Mouse (Mus musculus): Measurements from ENCODE around the gene Hist2h4.
"Not testable (repeated sequence)": the region's sequence is repeated elsewhere in the genome, so short reads cannot be mapped to it uniquely, and the experiment has no call there.

The Hist2h4 gene

GRCm38 (mm10) chr3:96269511-96270474, 6.7 kb upstream of the Hist2h4 start, which contains the start of gene Hist2h2bb:
Gene Hist2h2bb, plus strand, starts transcription at chr3:96269752.
- DNase-seq (ENCODE audit: extremely low read depth, low read depth, low spot score) = no peak

- DNase-seq (ENCODE audit: extremely low read depth, low read depth, low spot score) = not testable (repeated sequence)
These were observed 5.8 kb upstream of the Hist2h4 start for GRCm38 (mm10) chr3:96268776-96269378.

DNA sequence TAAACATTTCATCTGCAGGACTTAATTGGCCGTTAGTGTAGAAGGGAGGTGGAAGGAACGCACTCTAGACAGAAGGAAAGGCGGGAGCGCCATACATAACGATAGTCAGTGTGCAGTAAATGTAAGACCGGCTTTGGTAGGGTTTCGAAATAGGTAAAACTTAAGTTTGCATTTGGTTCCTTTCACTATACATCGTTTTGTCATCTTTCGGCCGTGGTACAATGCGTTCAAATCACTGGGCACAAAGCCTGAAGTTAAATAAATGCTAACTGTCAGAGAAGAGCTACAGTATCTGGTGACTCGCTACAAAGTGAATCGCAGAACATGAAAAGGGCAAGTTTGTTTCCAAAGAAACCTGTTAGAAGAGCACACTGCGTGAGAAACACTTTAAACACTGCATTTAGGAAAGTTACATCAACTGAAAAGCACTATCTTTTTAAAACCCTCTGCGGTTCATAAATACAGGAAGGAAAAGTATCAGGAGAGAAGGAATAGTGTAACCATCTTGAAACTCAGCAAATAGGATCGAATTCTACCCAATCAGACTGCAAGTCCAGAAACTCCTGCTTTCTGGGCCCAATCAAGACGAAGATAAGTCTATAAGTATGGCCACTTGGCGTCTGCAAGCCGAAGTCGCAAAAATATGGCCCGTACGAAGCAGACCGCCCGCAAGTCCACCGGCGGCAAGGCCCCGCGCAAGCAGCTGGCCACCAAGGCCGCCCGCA, 5.1 kb upstream of the Hist2h4 start, which contains the start of gene Hist2h3b:
Hist2h3b (plus strand) TSS at position 604 of the 725 bp plus-strand sequence.
- DNase-seq (ENCODE audit: extremely low read depth, low read depth, low spot score) = no peak

DNA sequence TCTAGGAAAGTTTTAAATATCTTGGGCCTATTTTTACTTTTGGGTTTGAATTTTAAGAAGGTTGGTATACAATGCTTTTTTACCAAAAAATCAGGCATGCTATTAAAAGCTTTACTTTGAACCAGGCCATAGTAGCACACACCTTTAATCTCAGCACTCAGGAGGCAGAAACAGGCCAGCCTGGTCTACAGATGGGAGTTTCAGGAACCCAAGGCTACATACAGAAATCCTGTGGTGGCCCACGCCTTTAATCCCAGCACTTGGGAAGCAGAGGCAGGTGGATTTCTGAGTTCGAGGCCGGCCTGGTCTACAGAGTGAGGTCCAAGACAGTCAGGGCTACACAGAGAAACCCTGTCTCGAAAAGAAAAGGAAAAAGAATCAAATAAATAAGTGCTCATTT, 4.4 kb upstream of the Hist2h4 start:
- no peak for DNase-seq (ENCODE audit: extremely low read depth, low read depth, low spot score)

DNA sequence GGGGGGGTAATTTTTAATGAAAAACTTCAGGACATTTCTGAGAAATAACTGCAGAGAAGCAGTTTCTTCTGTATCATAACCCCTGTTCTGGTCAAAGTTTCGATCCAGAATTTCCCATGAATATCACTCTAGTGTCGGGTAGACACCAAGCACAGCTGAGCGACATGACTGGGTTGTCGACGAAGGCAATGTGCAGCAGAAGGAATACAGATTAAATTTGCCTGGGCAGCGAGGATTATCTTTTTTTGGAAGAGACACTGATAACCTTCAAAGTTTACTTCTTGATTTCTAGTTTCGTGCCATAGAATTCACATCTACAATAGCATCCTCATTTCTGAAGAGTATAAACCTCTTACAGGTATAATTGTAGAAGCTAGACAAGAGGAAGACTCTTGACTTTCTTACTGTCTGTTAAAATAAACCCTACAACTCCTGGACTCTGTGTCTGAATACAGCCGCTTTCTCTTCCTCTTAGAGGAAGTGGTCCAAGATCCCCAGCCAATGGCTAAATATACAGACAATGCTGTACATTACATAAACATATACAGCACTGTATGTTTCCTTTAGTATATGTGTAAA, 3.1 kb upstream of the Hist2h4 start:
- no peak for DNase-seq (ENCODE audit: extremely low read depth, low read depth, low spot score)

- no peak for DNase-seq (ENCODE audit: extremely low read depth, low read depth, low spot score)
These were observed 1.4 kb upstream of the Hist2h4 start for GRCm38 (mm10) chr3:96264404-96264949.

DNA sequence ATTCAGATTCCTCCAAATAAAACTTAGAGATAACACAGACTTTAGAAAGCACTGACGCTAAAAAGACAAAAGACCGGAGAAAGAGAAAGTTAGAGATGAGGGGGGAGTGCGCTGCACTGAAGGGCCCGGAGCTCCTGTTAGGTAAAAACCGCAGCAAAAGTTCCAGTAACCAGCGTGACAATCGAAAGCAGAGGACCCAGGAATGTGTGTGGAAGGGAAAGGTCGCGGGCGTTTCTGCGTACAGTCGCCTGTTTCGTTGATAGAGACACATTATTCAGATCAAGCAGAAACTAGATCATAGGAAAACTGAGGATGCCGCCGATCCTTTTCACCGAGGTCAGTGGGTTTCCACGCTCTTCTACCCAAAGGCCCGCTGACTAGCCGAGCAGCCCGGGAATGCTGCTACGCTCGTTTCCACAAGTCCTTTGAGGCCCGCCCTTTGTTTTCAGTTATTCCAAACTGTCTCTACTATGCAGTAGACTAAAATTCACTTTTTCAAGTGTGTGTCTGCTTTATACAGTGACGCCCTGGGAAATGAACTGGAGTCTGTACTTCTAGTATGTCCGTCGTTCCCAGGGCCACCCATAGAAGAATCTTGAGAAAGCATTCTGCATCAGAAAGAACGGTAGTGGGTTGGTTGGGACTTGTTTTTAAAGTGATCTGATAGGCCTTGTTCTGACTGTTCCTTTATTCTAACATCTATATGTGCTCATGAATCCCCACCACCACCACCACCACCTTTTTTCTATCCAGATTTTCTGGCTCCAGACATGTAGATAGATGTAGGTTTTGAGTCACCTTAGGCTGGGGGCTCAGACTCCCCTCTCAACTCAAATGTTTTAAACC, 670 bp upstream of the Hist2h4 start:
- no peak for DNase-seq (ENCODE audit: extremely low read depth, low read depth, low spot score)

DNA sequence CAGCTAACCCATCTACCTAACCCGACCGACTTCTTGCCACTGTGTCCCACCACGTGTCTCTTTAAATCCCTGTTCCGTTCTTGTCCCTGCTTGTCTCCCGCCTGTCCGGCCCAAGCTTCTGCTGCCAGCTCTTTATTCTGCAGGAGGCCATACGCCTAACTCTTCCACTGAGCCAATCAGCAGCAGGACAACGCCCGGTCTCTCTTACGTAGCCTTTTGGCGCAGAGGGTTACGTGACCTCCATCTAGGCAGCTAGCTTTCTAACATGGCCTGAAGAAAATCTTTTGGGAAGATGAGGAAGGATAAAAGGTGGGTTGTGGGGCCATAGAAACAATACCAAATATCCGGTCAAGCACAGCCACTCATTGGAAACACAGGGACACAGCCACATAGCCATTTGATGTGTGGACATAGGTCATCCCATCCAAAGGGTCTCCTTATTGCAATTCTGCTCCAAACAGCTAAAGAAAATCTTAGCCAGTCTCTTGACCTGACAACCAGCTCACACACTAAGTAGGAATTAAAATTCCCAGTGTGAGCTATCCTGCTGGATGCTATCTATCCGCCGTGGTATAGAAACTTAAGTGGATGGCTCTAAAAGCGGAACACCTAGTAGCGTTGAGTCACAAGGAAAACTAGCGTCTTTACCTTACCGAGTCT, 765 bp downstream of the Hist2h4 start:
- no peak for DNase-seq (ENCODE audit: extremely low read depth, low read depth, low spot score)

DNA sequence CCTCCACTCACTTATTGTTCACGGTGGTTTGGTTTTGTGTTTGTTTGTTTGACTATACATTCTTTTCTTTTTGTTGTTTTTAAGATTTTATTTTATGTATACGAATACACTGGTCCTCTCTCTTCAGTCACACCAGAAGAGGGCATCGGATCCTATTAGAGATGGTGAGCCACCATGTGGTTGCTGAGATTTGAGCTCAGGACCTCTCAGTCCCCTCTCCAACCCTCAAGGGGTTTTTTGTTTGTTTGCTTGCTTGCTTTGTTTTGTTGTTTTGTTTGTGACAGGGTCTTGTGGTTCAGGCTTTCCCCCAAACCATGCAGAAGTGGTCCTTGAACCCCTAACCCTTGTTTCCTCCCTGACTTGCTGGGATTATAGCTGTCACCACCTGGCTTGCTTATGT, 1.5 kb downstream of the Hist2h4 start:
- DNase-seq (ENCODE audit: extremely low read depth, low read depth, low spot score) = no peak

DNA sequence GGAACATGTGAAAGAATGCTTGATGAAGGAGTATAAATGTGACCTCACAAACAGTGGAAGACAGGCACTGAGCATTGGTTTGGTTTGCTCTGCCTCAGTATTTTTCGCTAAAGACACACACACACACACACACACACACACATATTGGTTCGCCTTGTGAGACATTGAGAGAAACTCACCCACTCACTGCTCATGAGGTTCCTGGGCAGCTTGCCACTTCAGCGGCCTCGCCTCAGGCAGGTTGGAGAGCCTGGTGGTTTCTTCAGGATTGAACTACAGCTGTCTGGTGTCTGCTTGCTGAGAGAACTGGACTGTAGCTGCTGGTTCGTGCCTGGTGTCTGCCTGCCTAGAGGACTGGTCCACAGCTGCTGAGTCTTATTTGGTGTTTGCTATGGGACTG, 2.9 kb downstream of the Hist2h4 start:
- DNase-seq (ENCODE audit: extremely low read depth, low read depth, low spot score) = no peak

GRCm38 (mm10) chr3:96257190-96257589, 5.9 kb downstream of the Hist2h4 start:
- no peak for DNase-seq (ENCODE audit: extremely low read depth, low read depth, low spot score)

- DNase-seq (ENCODE audit: extremely low read depth, low read depth, low spot score) = no peak
These were observed 7.1 kb downstream of the Hist2h4 start for GRCm38 (mm10) chr3:96255926-96256593.

DNA sequence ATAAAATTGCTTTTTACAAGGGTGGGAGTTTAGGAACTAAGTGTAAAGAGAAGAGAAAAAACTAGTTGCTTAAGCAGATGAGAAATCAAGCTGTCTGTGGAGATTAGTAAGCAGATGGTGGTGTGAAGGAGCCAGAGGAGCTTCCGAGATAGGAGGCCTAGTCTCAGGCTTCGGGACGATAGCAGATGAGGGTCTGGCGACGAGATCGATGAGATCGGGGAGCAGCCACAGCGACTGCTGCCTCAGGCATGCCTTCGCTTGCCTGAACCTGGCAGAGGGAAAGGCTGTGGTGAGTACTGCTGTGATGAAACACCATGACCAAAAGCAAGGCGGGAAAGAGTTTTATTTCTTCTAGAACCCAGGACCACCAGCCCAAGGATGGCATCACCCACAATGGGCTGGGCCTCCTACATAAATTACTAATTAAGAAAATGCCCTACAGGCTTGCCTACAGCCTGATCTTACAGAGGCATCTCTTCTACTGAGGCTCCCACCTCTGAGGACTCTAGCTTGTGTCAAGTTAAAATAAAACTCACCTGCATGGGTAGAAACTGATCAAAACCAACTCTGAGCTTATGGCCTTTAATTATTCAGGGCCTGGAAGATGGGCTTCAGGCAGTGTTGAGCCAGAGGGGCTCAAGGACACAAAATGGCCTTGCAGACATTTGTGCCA, 8.3 kb downstream of the Hist2h4 start:
- DNase-seq (ENCODE audit: extremely low read depth, low read depth, low spot score) = no peak

DNA sequence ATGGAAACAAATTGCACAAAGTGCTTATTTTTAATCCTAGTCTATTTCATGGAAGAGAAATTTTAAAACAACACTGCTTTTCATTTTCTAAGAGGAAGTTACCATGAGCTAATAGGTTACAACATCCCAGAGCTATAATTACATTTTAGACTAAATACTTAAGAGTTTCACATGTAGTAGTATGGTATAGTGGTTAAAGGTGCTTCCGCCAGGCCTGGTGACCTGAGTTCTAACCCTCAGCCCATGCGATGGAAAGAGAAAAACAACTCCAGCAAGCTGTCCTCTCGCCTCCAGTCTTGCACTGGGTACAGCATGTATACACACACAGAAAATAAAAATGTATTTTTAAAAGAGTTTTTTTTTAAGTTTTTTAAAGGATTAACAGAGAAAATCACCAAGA, 11.3 kb downstream of the Hist2h4 start:
- DNase-seq (ENCODE audit: extremely low read depth, low read depth, low spot score) = no peak

DNA sequence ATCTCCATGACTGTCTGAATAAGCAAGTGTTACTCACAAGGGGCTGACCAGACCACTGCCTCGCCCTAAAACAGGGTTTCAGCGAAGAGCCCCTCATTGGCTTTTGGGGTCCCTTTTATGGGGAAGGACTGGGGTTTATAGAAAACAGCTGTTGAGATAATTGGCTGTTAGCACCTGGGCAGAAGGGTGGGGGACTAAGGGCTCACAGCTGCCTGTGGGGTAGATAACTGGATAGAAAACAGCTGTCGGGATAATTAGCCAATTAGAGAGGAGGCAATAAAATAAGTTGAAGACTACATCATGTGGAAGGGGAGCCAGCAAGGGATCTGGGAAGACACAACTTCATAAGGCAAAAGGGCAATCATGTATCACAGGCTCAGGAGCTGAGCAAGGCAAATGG, 12.2 kb downstream of the Hist2h4 start:
- DNase-seq (ENCODE audit: extremely low read depth, low read depth, low spot score) = no peak

- DNase-seq (ENCODE audit: extremely low read depth, low read depth, low spot score) = no peak
These were observed 14.1 kb downstream of the Hist2h4 start for GRCm38 (mm10) chr3:96249034-96249345.

- no peak for DNase-seq (ENCODE audit: extremely low read depth, low read depth, low spot score)
These were observed 14.7 kb downstream of the Hist2h4 start for GRCm38 (mm10) chr3:96248141-96249033.

Data from fat pad, adult 2 months (tissue).